In the genomic region with DNA sequence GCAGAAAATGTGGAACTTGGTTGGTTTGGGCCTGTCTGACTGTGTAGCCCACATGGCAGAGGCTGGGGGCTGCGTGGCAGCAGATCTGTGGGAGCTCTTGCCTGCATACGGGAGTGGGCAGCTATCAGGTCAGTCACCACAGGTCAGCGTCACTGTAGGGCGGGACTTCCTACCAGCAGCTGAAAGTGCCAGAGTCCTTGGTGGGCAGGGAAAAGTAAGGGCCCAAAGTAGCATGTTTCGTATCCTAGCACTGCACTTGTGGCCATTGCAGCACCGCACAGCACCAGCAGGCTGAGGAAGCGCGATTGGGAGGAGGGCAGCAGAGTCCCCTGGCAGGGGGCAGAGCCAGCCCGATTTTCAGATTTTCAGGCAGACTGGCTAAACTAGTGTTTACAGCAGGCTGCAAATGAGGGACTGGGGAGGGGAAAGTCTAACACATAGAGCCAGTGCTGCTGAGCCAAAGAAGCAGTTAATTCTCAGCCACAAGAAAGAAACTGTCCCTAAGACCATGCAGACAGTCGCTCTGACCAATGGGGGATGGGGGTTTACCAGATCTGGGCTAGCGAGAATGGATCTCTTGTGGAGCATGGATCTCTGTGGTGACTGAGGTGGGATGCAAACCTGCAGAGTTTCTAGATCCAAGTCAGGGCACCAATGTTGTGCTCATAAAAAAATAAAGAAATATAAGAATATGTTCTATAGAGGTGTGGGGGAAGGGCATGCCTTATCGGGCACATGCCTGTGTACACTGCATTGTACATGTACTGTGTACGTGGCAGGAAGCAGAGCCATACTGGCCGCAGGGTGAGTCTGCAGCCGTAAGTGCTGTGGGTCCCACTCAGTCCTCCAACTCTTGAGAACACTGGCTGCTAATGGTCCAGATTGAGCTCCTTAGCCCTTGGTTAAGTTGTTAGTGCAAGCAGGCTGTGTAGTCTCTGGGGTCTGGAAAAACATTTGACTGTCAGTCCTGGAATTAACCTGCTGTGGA, we compare ENCODE assay signal across 9 mouse cellular contexts. TPM values are rescaled to one million over a fixed set of nuclear protein-coding genes. Genes with fewer than 3 reads are reported as not detected.
A peak's percentile ranks its signal among the peaks of the same experiment; 100 is the strongest.
DNase-seq lines count a peak whose midpoint lies in the region; ATAC-seq lines count a peak whose summit lies in the region.
"Had no signal": no experiment of that assay in that cellular context is flagged by ENCODE, and none has a peak within 500 bp of the region (broad histone marks: within the 10 kb centered on the region; RNA-seq: fewer than 3 reads in every experiment).

No protein-coding gene starts in this region.

- H3K27me3 ChIP-seq in heart, embryonic 13.5 days (replicated peaks), result no peaks in the 10 kb centered on the region
- H3K27me3 ChIP-seq in hindbrain, embryonic 11.5 days (ENCODE audit: control insufficient read depth, insufficient read depth, low read length), result no peaks in the 10 kb centered on the region
- no peaks in the 10 kb centered on the region for H3K27me3 ChIP-seq in midbrain, embryonic 14.5 days (ENCODE audit: control insufficient read depth, insufficient read depth, low read length)

- 30% methylated on average over 15 of the region's 15 CpGs for WGBS in heart, embryonic 13.5 days
- WGBS in hindbrain, embryonic 11.5 days, result 43% methylated on average over 15 of the region's 15 CpGs
- 38% methylated on average over 15 of the region's 15 CpGs for WGBS in midbrain, embryonic 14.5 days

- H3K36me3 ChIP-seq in heart, embryonic 13.5 days, result no peaks in the 10 kb centered on the region
- H3K36me3 ChIP-seq in hindbrain, embryonic 11.5 days (ENCODE audit: control insufficient read depth, insufficient read depth, low read length), result no peaks in the 10 kb centered on the region
- H3K36me3 ChIP-seq in midbrain, embryonic 14.5 days (ENCODE audit: control insufficient read depth, insufficient read depth, low read length), result no peaks in the 10 kb centered on the region

- no peak for DNase-seq in heart, adult 9 months (ENCODE audit: low spot score in 2 of 2)
- peak; percentile 14 for DNase-seq in WW6 (ENCODE audit: low read depth, low spot score)
- peak; percentile 19 for DNase-seq in hindbrain, embryonic 11.5 days (ENCODE audit: low spot score)
- peak; percentile 19 for DNase-seq in midbrain, embryonic 14.5 days
- DNase-seq in yolk sac, embryonic 10.5 days (ENCODE audit: low spot score), result no peak
- no peak for DNase-seq in Muller cell, postnatal 12 days (ENCODE audit: inconsistent ontology term)
- DNase-seq: layer of hippocampus, adult 9-11 months had no signal

- H3K4me3 ChIP-seq in heart, embryonic 13.5 days, result peak overlapping the region; percentile 44
- H3K4me3 ChIP-seq in hindbrain, embryonic 11.5 days (ENCODE audit: low read depth, low read length), result no peak overlapping the region
- H3K4me3 ChIP-seq in midbrain, embryonic 14.5 days (replicated peaks; ENCODE audit: low read depth, low read length), result no peak overlapping the region

- H3K9ac ChIP-seq in heart, embryonic 13.5 days, result peak overlapping the region; percentile 66
- no peak overlapping the region for H3K9ac ChIP-seq in hindbrain, embryonic 11.5 days (ENCODE audit: low read depth, low read length)
- 0 out of 2 replicates have a peak overlapping the region, but pooled peaks have one; percentile 6 for H3K9ac ChIP-seq in midbrain, embryonic 14.5 days (replicated peaks; ENCODE audit: low read length)

- no peaks in the 10 kb centered on the region for H3K9me3 ChIP-seq in heart, embryonic 13.5 days
- no peaks in the 10 kb centered on the region for H3K9me3 ChIP-seq in hindbrain, embryonic 11.5 days (ENCODE audit: control insufficient read depth, low read length)
- no peaks in the 10 kb centered on the region for H3K9me3 ChIP-seq in midbrain, embryonic 14.5 days (ENCODE audit: control insufficient read depth, low read length)

- H3K4me2 ChIP-seq in heart, embryonic 13.5 days, result peak overlapping the region; percentile 71
- 0 out of 2 replicates have a peak overlapping the region, but pooled peaks have one; percentile 11 for H3K4me2 ChIP-seq in hindbrain, embryonic 11.5 days (replicated peaks; ENCODE audit: low read depth, low read length)
- H3K4me2 ChIP-seq in midbrain, embryonic 14.5 days (ENCODE audit: low read length), result peak overlapping the region; percentile 42

- H3K4me1 ChIP-seq in heart, embryonic 13.5 days, result no peaks in the 10 kb centered on the region
- H3K4me1 ChIP-seq in hindbrain, embryonic 11.5 days (replicated peaks; ENCODE audit: control insufficient read depth, insufficient read depth, low read length), result no peaks in the 10 kb centered on the region
- no peaks in the 10 kb centered on the region for H3K4me1 ChIP-seq in midbrain, embryonic 14.5 days (ENCODE audit: control insufficient read depth, insufficient read depth, low read length)

- no peak; the same call in 1 of the 2 replicates for ATAC-seq in heart, embryonic 13.5 days (ENCODE audit: extremely low read depth, insufficient number of reproducible peaks, low FRiP score, low TSS enrichment)
- peak; percentile 47 for ATAC-seq in hindbrain, embryonic 11.5 days (ENCODE audit: low FRiP score)
- peak; percentile 38; the same call in 1 of the 2 replicates for ATAC-seq in midbrain, embryonic 14.5 days (ENCODE audit: low FRiP score, low TSS enrichment)
- no peak for ATAC-seq in inflammation-experienced regulatory T-cells, adult 6 months

- H3K27ac ChIP-seq in heart, embryonic 13.5 days (replicated peaks), result no peak overlapping the region
- no peak overlapping the region for H3K27ac ChIP-seq in hindbrain, embryonic 11.5 days (ENCODE audit: low read depth, low read length)
- no peak overlapping the region for H3K27ac ChIP-seq in midbrain, embryonic 14.5 days (replicated peaks; ENCODE audit: low read depth, low read length)

RNA-seq across cellular contexts. Expression of gene Ptgdr, which starts 15.1 kb away (rescaled TPM):
- polyA plus RNA-seq in heart, embryonic 13.5 days (2015; fragmentation: Nextera tagmentation; extraction: Ambion mirVana), result not detected in 2 replicates
- polyA plus RNA-seq in hindbrain, embryonic 11.5 days (2014; fragmentation: Nextera tagmentation; extraction: Ambion mirVana), result not detected in 2 replicates
- 0.07 and 0.08 TPM in 2 replicates for polyA plus RNA-seq in midbrain, embryonic 14.5 days (2014; fragmentation: Nextera tagmentation; extraction: Ambion mirVana)
- polyA plus RNA-seq in inflammation-experienced regulatory T-cells, adult 6 months (2017; shearing (Covaris generic)), result not detected

Comparison
In these comparisons a context has a peak if more than half of its experiments do, and no peak if none do; other contexts are left out.
1. ATAC-seq: peak in hindbrain, embryonic 11.5 days (single experiment) and midbrain, embryonic 14.5 days (single experiment); none in heart, embryonic 13.5 days (single experiment) and inflammation-experienced regulatory T-cells, adult 6 months (single experiment).
2. H3K4me2 ChIP-seq: peak in every context shown above with its lines; median percentile 71 in heart, embryonic 13.5 days; 42 in midbrain, embryonic 14.5 days; 11 in hindbrain, embryonic 11.5 days.
3. DNase-seq: peak in WW6 (single experiment), hindbrain, embryonic 11.5 days (single experiment) and midbrain, embryonic 14.5 days (single experiment); none in heart, adult 9 months (0 of 2), yolk sac, embryonic 10.5 days (single experiment) and Muller cell, postnatal 12 days (single experiment).